Mouse (Mus musculus) heart, embryonic 14.5 days (tissue): ENCODE data around the gene Sox9. TPM values are rescaled to one million over a fixed set of nuclear protein-coding genes. Genes with fewer than 3 reads are reported as not detected.

Experiments
- ATAC-seq: fragments of 200-750 bp; cut with Nextera tagmentation; 2 replicates; pipeline ENCODE4 v1.8.0; 2017; ENCODE audit warnings: low read depth, moderate TSS enrichment; ENCODE audit not compliant: insufficient number of reproducible peaks, insufficient read depth, low FRiP score
- H3K27ac ChIP-seq, 2 experiments: fragments of 200-500 bp in 1 of 2; fragments of 300-500 bp in 1 of 2; sonication (generic) in 1 of 2; replicated peaks in 1 of 2; 2 replicates each; pipeline ENCODE4 v1.5.1; 2012 to 2014; ENCODE audit warnings: low read depth in 2 of 2, low read length in 2 of 2, control low read depth in 1 of 2, mild to moderate bottlenecking in 1 of 2, mixed read lengths in 1 of 2; ENCODE audit not compliant: control insufficient read depth in 1 of 2, insufficient read depth in 1 of 2
- H3K27me3 ChIP-seq: fragments of 300-500 bp; sonication (generic); 2 replicates; pipeline ENCODE4 v1.6.1; 2014; ENCODE audit warnings: mild to moderate bottlenecking, low read length, control low read depth; ENCODE audit not compliant: control insufficient read depth, insufficient read depth
- H3K36me3 ChIP-seq: fragments of 300-500 bp; sonication (generic); 2 replicates; pipeline ENCODE4 v1.6.1; 2014; ENCODE audit warnings: mild to moderate bottlenecking, control low read depth, low read length, mixed read lengths; ENCODE audit not compliant: control insufficient read depth, insufficient read depth
- H3K4me1 ChIP-seq, 2 experiments: fragments of 200-500 bp in 1 of 2; fragments of 300-500 bp in 1 of 2; sonication (generic) in 1 of 2; 2 replicates each; pipeline ENCODE4 v1.6.1; 2012 to 2014; ENCODE audit warnings: low read length in 2 of 2, control low read depth in 1 of 2, mixed read lengths in 1 of 2; ENCODE audit not compliant: control insufficient read depth in 2 of 2, insufficient read depth in 2 of 2
- H3K4me2 ChIP-seq: fragments of 300-500 bp; sonication (generic); 2 replicates; pipeline ENCODE4 v1.6.1; 2014; ENCODE audit warnings: mild to moderate bottlenecking, low read length
- H3K4me3 ChIP-seq, 2 experiments: fragments of 200-500 bp in 1 of 2; fragments of 300-500 bp in 1 of 2; sonication (generic) in 1 of 2; 2 replicates each; pipeline ENCODE4 v1.5.1; 2012 to 2014; ENCODE audit warnings: low read length in 2 of 2, mild to moderate bottlenecking in 2 of 2, control low read depth in 1 of 2, low read depth in 1 of 2, moderate library complexity in 1 of 2; ENCODE audit not compliant: control insufficient read depth in 1 of 2, insufficient read depth in 1 of 2
- H3K9ac ChIP-seq: fragments of 300-500 bp; sonication (generic); 2 replicates; pipeline ENCODE4 v1.6.1; 2014; ENCODE audit warnings: mild to moderate bottlenecking, low read length
- H3K9me3 ChIP-seq: fragments of 300-500 bp; sonication (generic); 2 replicates; pipeline ENCODE4 v1.6.1; 2016; ENCODE audit warnings: low read length, control low read depth; ENCODE audit not compliant: control insufficient read depth
- WGBS: fragments of 180-500 bp; shearing (Covaris S2); extraction: QIAGEN DNeasy Blood & Tissue Kit; methylation state at CpG from one replicate; pipeline ENCODE4 v1.1.7; 2014; 5-methylcytosine and 5-hydroxymethylcytosine counted together
- polyA plus RNA-seq: library from polyadenylated mRNA; unstranded; fragments of >200 nt; fragmentation: Nextera tagmentation; extraction: Ambion mirVana; gene quantifications from 2 replicates; pipeline ENCODE4 v1.2.1, GENCODE M21; 2014

Sox9 gene
- polyA plus RNA-seq, 1 experiment from 2014 or later = 20.7 TPM

GRCm38 (mm10) chr11:112821536-112821935 is 39.5 kb downstream of the Sox9 start:
- Histone ChIP-seq H3K27me3 (no peaks in the 10 kb centered on the region), H3K4me3 (no peak overlapping the region), H3K9me3 (no peaks in the 10 kb centered on the region), H3K27ac (no peak overlapping the region), H3K9ac (no peak overlapping the region), H3K36me3 (no peaks in the 10 kb centered on the region), H3K4me1 (peaks cover 0 to 10% of the 10 kb centered on the region in 2 experiments; a peak in 2 of 4 replicates), H3K4me2 (no peak overlapping the region)
- 73% methylated on average over 2 of the region's 2 CpGs for WGBS
- ATAC-seq = no peak

DNA sequence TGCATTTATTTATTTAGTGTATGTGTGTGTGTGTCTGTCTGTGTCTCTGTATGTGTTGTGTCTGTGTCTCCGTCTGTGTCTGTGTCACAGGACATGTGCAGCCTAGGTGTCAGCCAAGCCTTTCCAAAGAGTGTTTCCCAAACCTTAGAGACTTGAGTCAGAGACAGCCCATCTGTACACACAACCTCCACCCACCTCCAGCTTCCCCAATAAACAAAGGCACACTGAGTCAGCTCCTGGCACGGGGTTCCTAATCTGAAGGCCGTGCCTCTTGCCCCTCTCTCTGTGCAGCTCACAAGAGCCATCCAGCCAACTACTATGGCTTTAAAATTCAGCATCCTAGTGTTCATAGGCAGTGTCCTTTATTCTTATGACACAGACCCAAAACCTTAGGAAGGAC is 42.1 kb downstream of the Sox9 start:
- 58% methylated on average over 3 of the region's 3 CpGs for WGBS
- H3K9me3 ChIP-seq = no peaks in the 10 kb centered on the region
- no peak overlapping the region for H3K9ac ChIP-seq
- H3K4me2 ChIP-seq = no peak overlapping the region
- no peak overlapping the region for H3K4me3 ChIP-seq
- H3K4me1 ChIP-seq = no peaks in the 10 kb centered on the region
- no peak for ATAC-seq
- no peaks in the 10 kb centered on the region for H3K36me3 ChIP-seq
- no peaks in the 10 kb centered on the region for H3K27me3 ChIP-seq
- no peak overlapping the region for H3K27ac ChIP-seq

- Histone ChIP-seq H3K27me3 (no peaks in the 10 kb centered on the region), H3K4me2 (no peak overlapping the region), H3K4me1 (no peaks in the 10 kb centered on the region), H3K36me3 (no peaks in the 10 kb centered on the region), H3K9ac (no peak overlapping the region), H3K9me3 (no peaks in the 10 kb centered on the region), H3K4me3 (no peak overlapping the region), H3K27ac (no peak overlapping the region)
- 72% methylated on average over 6 of the region's 6 CpGs for WGBS
- ATAC-seq = no peak
Measured at GRCm38 (mm10) chr11:112826193-112827043, 44.4 kb downstream of the Sox9 start.

GRCm38 (mm10) chr11:112827044-112827347 is 45.0 kb downstream of the Sox9 start:
- 63% methylated on average over 6 of the region's 6 CpGs for WGBS
- H3K4me3 ChIP-seq = no peak overlapping the region

GRCm38 (mm10) chr11:112828553-112829287 is 46.7 kb downstream of the Sox9 start:
- H3K36me3 ChIP-seq = no peaks in the 10 kb centered on the region
- no peaks in the 10 kb centered on the region for H3K9me3 ChIP-seq
- no peak overlapping the region for H3K4me3 ChIP-seq
- no peak for ATAC-seq
- H3K4me2 ChIP-seq = no peak overlapping the region
- WGBS = 79% methylated on average over 9 of the region's 9 CpGs
- H3K27ac ChIP-seq = no peak overlapping the region
- no peaks in the 10 kb centered on the region for H3K4me1 ChIP-seq
- H3K9ac ChIP-seq = no peak overlapping the region
- no peaks in the 10 kb centered on the region for H3K27me3 ChIP-seq

More at GRCm38 (mm10) chr11:112827044-112827347, 45.0 kb downstream of the Sox9 start:
- H3K27ac ChIP-seq = no peak overlapping the region
- H3K4me2 ChIP-seq = no peak overlapping the region
- H3K9ac ChIP-seq = no peak overlapping the region
- no peaks in the 10 kb centered on the region for H3K4me1 ChIP-seq
- ATAC-seq = no peak
- H3K9me3 ChIP-seq = no peaks in the 10 kb centered on the region
- H3K36me3 ChIP-seq = no peaks in the 10 kb centered on the region
- no peaks in the 10 kb centered on the region for H3K27me3 ChIP-seq

DNA sequence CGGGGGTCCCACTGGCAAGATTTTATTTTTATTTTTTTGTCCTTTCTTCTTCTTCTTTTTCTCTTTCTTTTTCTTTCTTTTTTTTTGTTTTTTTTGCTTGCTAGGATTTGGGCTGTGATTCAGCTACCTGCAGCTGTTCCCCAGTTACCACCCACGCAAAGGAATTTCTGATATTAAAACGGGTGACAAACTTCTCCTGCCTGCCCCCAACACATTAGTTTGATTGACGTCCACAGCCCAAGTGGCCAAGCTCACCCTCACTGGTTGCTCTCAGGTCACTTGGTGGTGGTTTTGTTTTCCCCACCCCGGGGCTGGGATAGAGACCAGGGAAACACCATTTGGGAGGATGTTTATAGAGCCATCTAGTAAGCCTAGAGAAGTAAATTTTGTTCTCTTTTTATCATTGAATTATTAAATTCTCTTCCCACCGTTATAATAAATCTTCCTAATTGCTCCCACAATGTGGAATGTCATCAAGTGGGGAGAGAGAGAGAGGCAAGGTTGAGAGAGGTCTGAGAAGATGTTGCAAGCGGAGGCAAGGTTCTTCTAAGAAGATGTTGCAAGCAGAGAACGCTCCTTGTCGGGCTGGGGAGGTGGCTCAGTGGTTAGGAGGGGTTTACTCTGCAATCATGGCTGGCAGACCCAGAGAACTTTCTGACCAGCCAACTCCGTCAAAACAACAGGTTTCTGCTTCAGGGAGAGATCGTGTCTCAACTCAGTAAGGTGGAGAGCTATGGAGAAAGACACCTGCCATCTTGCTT is 52.4 kb downstream of the Sox9 start:
- WGBS = 67% methylated on average over 11 of the region's 11 CpGs
- Histone ChIP-seq H3K4me1 (no peaks in the 10 kb centered on the region), H3K36me3 (no peaks in the 10 kb centered on the region), H3K27me3 (no peaks in the 10 kb centered on the region), H3K4me2 (no peak overlapping the region), H3K9ac (no peak overlapping the region), H3K27ac (no peak overlapping the region), H3K4me3 (no peak overlapping the region), H3K9me3 (no peaks in the 10 kb centered on the region)
- ATAC-seq = no peak

- Histone ChIP-seq H3K9ac (no peak overlapping the region), H3K4me3 (no peak overlapping the region), H3K4me2 (no peak overlapping the region), H3K36me3 (no peaks in the 10 kb centered on the region), H3K27me3 (no peaks in the 10 kb centered on the region), H3K27ac (no peak overlapping the region), H3K9me3 (no peaks in the 10 kb centered on the region), H3K4me1 (no peaks in the 10 kb centered on the region; a peak in 1 of 4 replicates)
- no peak for ATAC-seq
- 52% methylated on average over 7 of the region's 7 CpGs for WGBS
Measured at GRCm38 (mm10) chr11:112835468-112836092, 53.6 kb downstream of the Sox9 start.
